Mouse (Mus musculus): ENCODE measurements around the gene Alg3. TPM values are rescaled to one million over a fixed set of nuclear protein-coding genes. Genes with fewer than 3 reads are reported as not detected.
A peak's percentile ranks its signal among the peaks of the same experiment; 100 is the strongest.

The Alg3 gene
- polyA plus RNA-seq, 1 experiment from 2014 or later, result 32.8 TPM

MicroRNAs within 50 kb of the gene (microRNA counts, 519-probe panel; counts per million panel counts)
- 2,373 counts per million, percentile 40 among the panel's probes with 10 or more counts for microRNA mmu-miR-1224

Small RNA genes within 50 kb of the gene (microRNA-seq; reads per million reads assigned to microRNA genes)
- 0.93 reads per million for gene Mir1224

Other genes starting within 250 kb of the Alg3 start
- 54.9 and 67.1 TPM in 2 replicates for gene Abcc5, start 185.3 kb downstream of the Alg3 start, polyA plus RNA-seq (2015; fragmentation: Nextera tagmentation; extraction: Ambion mirVana)
- 106 TPM in 2 replicates for gene Eif2b5, start 112.9 kb downstream of the Alg3 start, polyA plus RNA-seq (2015; fragmentation: Nextera tagmentation; extraction: Ambion mirVana)
- 17.4 and 21.7 TPM in 2 replicates for gene Dvl3, start 94.8 kb downstream of the Alg3 start, polyA plus RNA-seq (2015; fragmentation: Nextera tagmentation; extraction: Ambion mirVana)
- gene Ap2m1, start 76.3 kb downstream of the Alg3 start, polyA plus RNA-seq (2015; fragmentation: Nextera tagmentation; extraction: Ambion mirVana), result 615 and 636 TPM in 2 replicates
- gene Abcf3, start 63.2 kb downstream of the Alg3 start, polyA plus RNA-seq (2015; fragmentation: Nextera tagmentation; extraction: Ambion mirVana), result 53.0 and 57.9 TPM in 2 replicates
- 0.39 and 0.94 TPM in 2 replicates for gene Vwa5b2, start 22.3 kb downstream of the Alg3 start, polyA plus RNA-seq (2015; fragmentation: Nextera tagmentation; extraction: Ambion mirVana)
- 28.4 and 29.0 TPM in 2 replicates for gene Eef1akmt4, start 142 bp downstream of the Alg3 start, polyA plus RNA-seq (2015; fragmentation: Nextera tagmentation; extraction: Ambion mirVana)
- not detected in 2 replicates for gene Gm49333, start 125 bp downstream of the Alg3 start, polyA plus RNA-seq (2015; fragmentation: Nextera tagmentation; extraction: Ambion mirVana)
- 0.93 and 1.1 TPM in 2 replicates for gene Camk2n2, start 9.6 kb upstream of the Alg3 start, polyA plus RNA-seq (2015; fragmentation: Nextera tagmentation; extraction: Ambion mirVana)
- 2.4 and 3.2 TPM in 2 replicates for gene Ece2, start 18.1 kb upstream of the Alg3 start, polyA plus RNA-seq (2015; fragmentation: Nextera tagmentation; extraction: Ambion mirVana)
- 331 and 341 TPM in 2 replicates for gene Psmd2, start 39.9 kb upstream of the Alg3 start, polyA plus RNA-seq (2015; fragmentation: Nextera tagmentation; extraction: Ambion mirVana)
- 170 and 177 TPM in 2 replicates for gene Eif4g1, start 56.6 kb upstream of the Alg3 start, polyA plus RNA-seq (2015; fragmentation: Nextera tagmentation; extraction: Ambion mirVana)
- gene Fam131a, start 81.5 kb upstream of the Alg3 start, polyA plus RNA-seq (2015; fragmentation: Nextera tagmentation; extraction: Ambion mirVana), result 4.9 and 6.3 TPM in 2 replicates
- 86.6 and 101 TPM in 2 replicates for gene Polr2h, start 105.9 kb upstream of the Alg3 start, polyA plus RNA-seq (2015; fragmentation: Nextera tagmentation; extraction: Ambion mirVana)
- gene Clcn2, start 106.0 kb upstream of the Alg3 start, polyA plus RNA-seq (2015; fragmentation: Nextera tagmentation; extraction: Ambion mirVana), result 7.2 and 8.6 TPM in 2 replicates
- gene Chrd, start 121.4 kb upstream of the Alg3 start, polyA plus RNA-seq (2015; fragmentation: Nextera tagmentation; extraction: Ambion mirVana), result 3.8 and 4.1 TPM in 2 replicates
- 0.51 and 0.68 TPM in 2 replicates for gene Thpo, start 122.8 kb upstream of the Alg3 start, polyA plus RNA-seq (2015; fragmentation: Nextera tagmentation; extraction: Ambion mirVana)